Mouse (Mus musculus) liver, postnatal 0 days (tissue): ENCODE measurements at regions not wholly inside any gene's neighbourhood (a gene's known extent, or its start where the extent isn't known, plus 50 kb on each side); places are given as distances from the start of the nearest gene placed in this dataset.
A peak's percentile ranks its signal among the peaks of the same experiment; 100 is the strongest.

Experiments used
- ATAC-seq: fragments of 200-750 bp; cut with Nextera tagmentation; 2 replicates; pipeline ENCODE4 v1.8.0; 2017; ENCODE audit warnings: mild to moderate bottlenecking, moderate library complexity
- DNase-seq: peaks from one replicate; pipeline ENCODE4 v3.0.0-alpha.2; 2016
- H3K27ac ChIP-seq: fragments of 300-500 bp; sonication (generic); 2 replicates; pipeline ENCODE4 v1.5.1; 2014; ENCODE audit warnings: antibody characterized with exemption, moderate library complexity, mild to moderate bottlenecking, low read depth
- H3K27me3 ChIP-seq: fragments of 300-500 bp; sonication (generic); 2 replicates; pipeline ENCODE4 v1.6.1; 2014; ENCODE audit warnings: low read length, control low read depth, mixed read lengths; ENCODE audit not compliant: insufficient read depth
- H3K36me3 ChIP-seq: fragments of 300-500 bp; sonication (generic); replicated peaks from 2 replicates; pipeline ENCODE4 v1.6.1; 2014; ENCODE audit warnings: mild to moderate bottlenecking, control low read depth, low read length, moderate library complexity, mixed read lengths; ENCODE audit not compliant: insufficient read depth
- H3K4me1 ChIP-seq: fragments of 300-500 bp; sonication (generic); 2 replicates; pipeline ENCODE4 v1.6.1; 2014; ENCODE audit warnings: antibody characterized with exemption, mild to moderate bottlenecking, control low read depth; ENCODE audit not compliant: insufficient read depth
- H3K4me2 ChIP-seq: fragments of 300-500 bp; sonication (generic); 2 replicates; pipeline ENCODE4 v1.6.1; 2014; ENCODE audit warnings: low read depth, mild to moderate bottlenecking, low read length, moderate library complexity, mixed read lengths
- H3K4me3 ChIP-seq: fragments of 300-500 bp; sonication (generic); 2 replicates; pipeline ENCODE4 v1.5.1; 2014; ENCODE audit warnings: low read depth, low read length
- H3K9ac ChIP-seq: fragments of 300-500 bp; sonication (generic); replicated peaks from 2 replicates; pipeline ENCODE4 v1.6.1; 2014; ENCODE audit warnings: mild to moderate bottlenecking, moderate library complexity
- H3K9me3 ChIP-seq: fragments of 300-500 bp; sonication (generic); 2 replicates; pipeline ENCODE4 v1.6.1; 2016; ENCODE audit warnings: mild to moderate bottlenecking, control low read depth, low read length, mixed read lengths
- CTCF ChIP-seq: sonication (generic); IDR thresholded peaks from 2 replicates; pipeline ENCODE4 v1.5.1; 2016; ENCODE audit warnings: antibody characterized with exemption, low read depth
- EP300 ChIP-seq: IDR thresholded peaks from 2 replicates; pipeline ENCODE4 v1.6.1; 2016; ENCODE audit warnings: antibody characterized with exemption, low read depth, mild to moderate bottlenecking
- WGBS: fragments of 180-500 bp; shearing (Covaris S2); extraction: QIAGEN DNeasy Blood & Tissue Kit; methylation state at CpG from one replicate; pipeline ENCODE4 v1.1.7; 2014; ENCODE audit not compliant: insufficient replicate concordance; 5-methylcytosine and 5-hydroxymethylcytosine counted together

GRCm38 (mm10) chr2:57919102-57919731 lies 78.5 kb upstream of the Galnt5 start:
- Histone ChIP-seq H3K4me3 (no peak overlapping the region), H3K27me3 (no peaks in the 10 kb centered on the region), H3K27ac (no peak overlapping the region), H3K36me3 (no peaks in the 10 kb centered on the region), H3K9me3 (no peaks in the 10 kb centered on the region), H3K9ac (no peak overlapping the region), H3K4me2 (no peak overlapping the region), H3K4me1 (no peaks in the 10 kb centered on the region)
- peak; percentile 32 for DNase-seq
- ATAC-seq, result no peak
- TF ChIP-seq CTCF (peak; percentile 68), EP300 (no peak)
- 50% methylated on average over 14 of the region's 14 CpGs for WGBS

GRCm38 (mm10) chr2:57934062-57934822 lies 63.4 kb upstream of the Galnt5 start:
- Histone ChIP-seq H3K9ac (no peak overlapping the region), H3K4me1 (no peaks in the 10 kb centered on the region), H3K27me3 (no peaks in the 10 kb centered on the region), H3K36me3 (no peaks in the 10 kb centered on the region), H3K4me3 (no peak overlapping the region), H3K27ac (no peak overlapping the region), H3K4me2 (no peak overlapping the region), H3K9me3 (no peaks in the 10 kb centered on the region)
- no peak for ATAC-seq
- no peak for DNase-seq
- WGBS, result 51% methylated on average over 5 of the region's 5 CpGs
- no peak for TF ChIP-seq EP300
- peak; percentile 26 for TF ChIP-seq CTCF
